Mouse (Mus musculus) limb, embryonic 11.5 days (tissue): ENCODE measurements around the gene Chrnd. TPM values are rescaled to one million over a fixed set of nuclear protein-coding genes. Genes with fewer than 3 reads are reported as not detected.

ENCODE experiments used
- ATAC-seq: fragments of 200-750 bp; cut with Nextera tagmentation; 2 replicates; pipeline ENCODE4 v1.8.0; 2017; ENCODE audit warnings: low read depth; ENCODE audit not compliant: insufficient number of reproducible peaks, low FRiP score, low TSS enrichment
- DNase-seq: peaks from one replicate; pipeline ENCODE4 v3.0.0-alpha.2; 2015; ENCODE audit warnings: low spot score
- H3K27ac ChIP-seq: fragments of 300-500 bp; sonication (generic); replicated peaks from 2 replicates; pipeline ENCODE4 v1.5.1; 2014; ENCODE audit warnings: low read depth, mild to moderate bottlenecking, low read length
- H3K27me3 ChIP-seq: fragments of 300-500 bp; sonication (generic); 2 replicates; pipeline ENCODE4 v1.6.1; 2014; ENCODE audit warnings: mild to moderate bottlenecking, low read length, mixed read lengths; ENCODE audit not compliant: control insufficient read depth, insufficient read depth
- H3K36me3 ChIP-seq: fragments of 300-500 bp; sonication (generic); 2 replicates; pipeline ENCODE4 v1.6.1; 2014; ENCODE audit warnings: mild to moderate bottlenecking, low read length, moderate library complexity, mixed read lengths; ENCODE audit not compliant: control insufficient read depth, insufficient read depth
- H3K4me1 ChIP-seq: fragments of 300-500 bp; sonication (generic); 2 replicates; pipeline ENCODE4 v1.6.1; 2014; ENCODE audit warnings: low read length, mixed read lengths; ENCODE audit not compliant: control insufficient read depth, insufficient read depth
- H3K4me2 ChIP-seq: fragments of 300-500 bp; sonication (generic); 2 replicates; pipeline ENCODE4 v1.6.1; 2014; ENCODE audit warnings: low read depth, mild to moderate bottlenecking, moderate library complexity; ENCODE audit not compliant: severe bottlenecking
- H3K4me3 ChIP-seq: fragments of 300-500 bp; sonication (generic); 2 replicates; pipeline ENCODE4 v1.5.1; 2014; ENCODE audit warnings: low read depth, low read length
- H3K9ac ChIP-seq: fragments of 300-500 bp; sonication (generic); 2 replicates; pipeline ENCODE4 v1.6.1; 2014; ENCODE audit warnings: mild to moderate bottlenecking, low read length
- H3K9me3 ChIP-seq: fragments of 300-500 bp; sonication (generic); 2 replicates; pipeline ENCODE4 v1.6.1; 2016; ENCODE audit warnings: low read length; ENCODE audit not compliant: control insufficient read depth
- WGBS: fragments of 180-500 bp; shearing (Covaris S2); extraction: QIAGEN DNeasy Blood & Tissue Kit; methylation state at CpG from one replicate; pipeline ENCODE4 v1.1.7; 2014; 5-methylcytosine and 5-hydroxymethylcytosine counted together
- polyA plus RNA-seq: library from polyadenylated mRNA; unstranded; fragments of >200 nt; fragmentation: Nextera tagmentation; extraction: Ambion mirVana; gene quantifications from 2 replicates; pipeline ENCODE4 v1.2.1, GENCODE M21; 2014

The Chrnd gene
- polyA plus RNA-seq, 1 experiment from 2014 or later: 0.73 TPM

DNA sequence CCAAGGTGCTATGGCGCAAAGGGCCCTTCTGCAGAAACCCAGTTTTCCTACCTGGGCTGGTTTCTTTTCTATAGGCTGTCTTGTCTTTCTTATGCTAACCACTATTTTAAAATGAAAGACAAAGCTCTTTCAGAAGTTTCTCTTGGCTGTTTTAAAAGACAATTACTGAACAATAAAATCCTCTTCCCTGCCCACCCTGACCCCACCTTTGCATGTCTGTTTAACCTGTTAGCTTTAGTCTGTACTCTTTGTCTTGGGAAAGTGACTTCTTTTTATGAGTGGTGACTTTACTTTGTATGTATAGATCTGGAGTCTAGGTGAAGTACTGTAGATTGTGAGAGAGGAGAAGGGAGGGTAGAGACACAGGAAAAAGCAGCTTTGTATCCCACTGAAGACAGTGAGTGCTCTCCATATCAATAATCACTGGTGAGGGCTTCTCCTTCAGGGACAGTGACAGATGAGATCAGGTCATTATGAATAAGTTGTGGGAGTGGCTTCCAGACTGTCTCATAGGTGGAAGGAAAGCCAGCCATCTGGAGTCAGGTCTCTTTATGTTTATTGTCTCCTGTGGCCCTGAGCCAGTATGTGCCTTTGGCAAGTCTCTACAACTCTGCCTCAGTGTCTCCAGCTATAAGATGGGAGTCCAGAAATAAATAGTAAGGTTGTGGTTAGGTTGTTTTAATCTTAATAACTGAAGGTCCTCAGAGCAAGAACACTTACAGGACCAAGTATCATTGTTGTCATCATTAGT lies 36.2 kb downstream of the Chrnd start:
- ATAC-seq: no peak
- no peaks in the 10 kb centered on the region for H3K27me3 ChIP-seq
- H3K9ac ChIP-seq: no peak overlapping the region
- no peak for DNase-seq
- H3K36me3 ChIP-seq: peaks cover 36% of the 10 kb centered on the region
- H3K9me3 ChIP-seq: no peaks in the 10 kb centered on the region
- H3K4me2 ChIP-seq: no peak overlapping the region
- H3K27ac ChIP-seq: no peak overlapping the region
- 100% methylated on average over 1 of the region's 1 CpGs for WGBS
- H3K4me3 ChIP-seq: no peak overlapping the region
- H3K4me1 ChIP-seq: no peaks in the 10 kb centered on the region

DNA sequence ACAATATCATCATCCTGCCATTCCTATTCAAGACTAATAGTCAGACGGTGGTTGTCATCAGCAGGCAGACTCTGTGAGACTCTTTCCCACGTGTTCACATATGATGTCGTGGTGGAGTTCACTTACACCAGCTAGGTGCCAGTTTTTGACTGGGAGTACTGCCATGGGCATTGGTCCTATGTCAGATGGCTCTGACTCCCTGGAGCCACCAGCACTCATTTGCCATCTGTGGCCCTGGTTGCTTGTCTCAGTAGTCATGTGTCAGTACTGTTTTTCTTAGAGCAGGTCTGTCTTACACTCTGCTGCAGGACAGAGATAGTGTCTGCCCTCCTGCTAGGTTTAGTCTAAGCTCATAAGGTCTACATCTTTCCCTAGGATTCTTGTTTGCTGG lies 36.7 kb downstream of the Chrnd start:
- no peak for ATAC-seq

DNA sequence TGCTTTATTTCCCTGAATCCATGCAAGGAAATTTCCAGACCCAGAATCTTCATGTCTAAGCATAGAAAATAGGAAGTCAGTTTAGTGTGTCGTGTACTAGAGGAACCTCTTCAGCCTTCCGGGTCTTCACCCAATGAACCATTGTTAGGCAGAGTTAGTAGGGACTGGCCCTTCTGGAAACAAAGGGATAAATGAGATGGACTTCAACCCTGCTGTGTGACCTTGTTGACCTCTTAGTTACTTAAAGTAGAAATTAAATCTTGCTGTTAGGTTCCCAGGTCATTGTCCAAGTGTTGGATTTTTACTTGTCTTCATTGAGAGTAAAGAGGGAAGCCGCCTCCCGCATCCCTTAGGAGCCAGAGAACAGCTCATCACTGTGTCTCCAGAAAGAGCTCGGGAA lies 40.2 kb downstream of the Chrnd start:
- no peak for DNase-seq
- H3K9me3 ChIP-seq: no peaks in the 10 kb centered on the region
- H3K4me3 ChIP-seq: no peak overlapping the region
- peaks cover 24% of the 10 kb centered on the region; the same call in 1 of the 2 replicates for H3K36me3 ChIP-seq
- no peak overlapping the region for H3K4me2 ChIP-seq
- no peak for ATAC-seq
- no peaks in the 10 kb centered on the region for H3K27me3 ChIP-seq
- H3K9ac ChIP-seq: no peak overlapping the region
- no peaks in the 10 kb centered on the region for H3K4me1 ChIP-seq
- no peak overlapping the region for H3K27ac ChIP-seq
- WGBS: 89% methylated on average over 5 of the region's 5 CpGs

More for the DNA sequence above, 36.7 kb downstream of the Chrnd start:
- no peak overlapping the region for H3K27ac ChIP-seq
- no peaks in the 10 kb centered on the region for H3K27me3 ChIP-seq
- 94% methylated on average over 3 of the region's 3 CpGs for WGBS
- H3K9me3 ChIP-seq: no peaks in the 10 kb centered on the region
- H3K9ac ChIP-seq: no peak overlapping the region
- H3K4me2 ChIP-seq: no peak overlapping the region
- DNase-seq: no peak
- H3K4me3 ChIP-seq: no peak overlapping the region
- no peaks in the 10 kb centered on the region for H3K4me1 ChIP-seq
- peaks cover 35% of the 10 kb centered on the region for H3K36me3 ChIP-seq

DNA sequence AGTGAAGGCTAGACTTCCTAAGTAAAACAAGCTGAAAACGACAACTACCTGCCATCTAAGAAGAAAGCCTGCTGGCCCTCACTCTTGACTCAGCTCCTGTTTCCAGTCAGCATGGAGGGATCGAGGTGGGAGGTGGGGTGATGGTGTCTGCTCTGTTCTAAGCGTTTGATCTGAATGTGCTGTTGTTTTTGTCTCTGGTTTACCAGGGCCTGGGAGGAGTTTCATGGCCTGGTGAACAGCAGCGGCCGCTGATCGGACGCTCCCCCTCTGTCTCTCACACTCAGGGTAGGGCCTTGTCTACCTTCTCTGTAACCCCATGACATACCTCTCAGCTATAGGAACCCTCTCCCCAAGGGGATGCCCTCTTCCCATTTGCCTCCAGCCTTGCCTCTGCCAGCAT lies 41.8 kb downstream of the Chrnd start:
- no peaks in the 10 kb centered on the region for H3K27me3 ChIP-seq
- ATAC-seq (no peak), DNase-seq (no peak)
- H3K9ac ChIP-seq: no peak overlapping the region
- no peaks in the 10 kb centered on the region for H3K9me3 ChIP-seq
- no peak overlapping the region for H3K27ac ChIP-seq
- peaks cover 14% of the 10 kb centered on the region; the same call in 1 of the 2 replicates for H3K36me3 ChIP-seq
- no peaks in the 10 kb centered on the region for H3K4me1 ChIP-seq
- no peak overlapping the region for H3K4me3 ChIP-seq
- 80% methylated on average over 7 of the region's 7 CpGs for WGBS
- no peak overlapping the region for H3K4me2 ChIP-seq

DNA sequence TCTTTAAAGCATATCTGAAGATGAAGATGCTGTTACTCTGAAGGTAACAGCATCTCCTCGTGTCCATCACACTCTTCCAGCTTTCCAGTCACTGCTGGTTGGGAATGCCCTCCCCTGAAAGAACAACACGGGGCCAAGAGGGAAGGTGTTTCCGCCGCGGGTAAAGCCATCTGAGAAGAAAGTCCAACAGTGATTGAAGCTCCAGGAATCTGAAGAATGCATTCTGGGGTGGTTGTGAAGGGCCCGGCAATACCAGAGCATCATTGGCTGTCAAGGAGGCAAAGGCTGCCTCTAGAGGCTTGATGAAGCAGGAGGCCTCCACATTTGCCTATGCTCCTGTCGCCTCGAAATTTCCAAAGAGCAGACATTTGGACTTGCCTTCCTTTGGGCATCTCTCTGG lies 48.6 kb downstream of the Chrnd start:
- ATAC-seq (no peak), DNase-seq (no peak)
- Histone ChIP-seq H3K4me1 (no peaks in the 10 kb centered on the region), H3K9ac (no peak overlapping the region), H3K36me3 (peaks cover 7% of the 10 kb centered on the region; the same call in 1 of the 2 replicates), H3K4me2 (no peak overlapping the region), H3K27me3 (no peaks in the 10 kb centered on the region), H3K4me3 (no peak overlapping the region), H3K9me3 (no peaks in the 10 kb centered on the region), H3K27ac (no peak overlapping the region)
- WGBS: 75% methylated on average over 8 of the region's 8 CpGs

DNA sequence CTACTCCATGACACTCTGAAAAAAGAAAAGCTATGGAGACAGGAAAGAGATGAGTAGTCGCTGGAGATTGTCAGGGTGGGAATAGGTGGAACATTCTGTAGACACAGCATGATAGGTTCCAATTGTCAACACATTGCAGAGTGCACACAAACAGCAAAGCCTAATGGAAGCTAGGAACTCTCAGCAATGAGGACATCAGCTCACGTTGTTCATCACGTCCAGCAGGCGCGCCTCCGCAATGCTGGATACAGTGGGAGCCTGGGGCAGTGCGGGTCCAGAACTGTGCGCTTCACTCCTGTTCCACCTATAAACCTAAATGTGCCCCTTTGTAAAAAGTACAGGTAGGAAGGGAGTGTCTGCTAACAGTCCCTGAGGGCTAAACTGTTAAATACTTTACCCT lies 52.6 kb downstream of the Chrnd start:
- no peak for ATAC-seq

DNA sequence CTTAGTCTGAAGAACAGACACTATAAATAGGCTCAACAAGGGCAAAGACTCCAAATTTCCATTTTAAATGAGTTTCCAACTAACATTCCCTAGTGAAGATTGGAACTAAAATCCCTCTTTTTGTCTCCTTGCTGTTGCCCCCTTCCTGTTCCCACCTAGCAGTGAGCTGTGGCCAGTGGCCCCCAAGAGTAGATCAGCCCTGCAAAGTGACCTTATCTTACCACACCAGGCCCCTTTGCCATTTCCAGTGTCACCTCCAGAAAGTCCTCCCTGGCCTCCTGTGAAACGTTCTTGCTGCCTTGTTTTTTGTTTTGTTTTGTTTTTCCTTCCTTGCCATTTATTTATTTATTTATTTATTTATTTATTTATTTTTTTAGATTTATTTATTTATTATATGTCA lies 55.0 kb downstream of the Chrnd start:
- Histone ChIP-seq H3K4me3 (no peak overlapping the region), H3K4me2 (no peak overlapping the region), H3K36me3 (no peaks in the 10 kb centered on the region), H3K27ac (no peak overlapping the region), H3K4me1 (no peaks in the 10 kb centered on the region), H3K9ac (no peak overlapping the region), H3K9me3 (no peaks in the 10 kb centered on the region), H3K27me3 (no peaks in the 10 kb centered on the region)
- no peak for ATAC-seq
- 51% methylated on average over 1 of the region's 1 CpGs for WGBS
- no peak for DNase-seq

More for the DNA sequence above, 52.6 kb downstream of the Chrnd start:
- Histone ChIP-seq H3K27me3 (no peaks in the 10 kb centered on the region), H3K27ac (no peak overlapping the region), H3K4me3 (no peak overlapping the region), H3K4me1 (no peaks in the 10 kb centered on the region), H3K9me3 (no peaks in the 10 kb centered on the region), H3K9ac (no peak overlapping the region), H3K36me3 (peaks cover 7% of the 10 kb centered on the region; the same call in 1 of the 2 replicates), H3K4me2 (no peak overlapping the region)
- no peak for DNase-seq
- 84% methylated on average over 8 of the region's 8 CpGs for WGBS

DNA sequence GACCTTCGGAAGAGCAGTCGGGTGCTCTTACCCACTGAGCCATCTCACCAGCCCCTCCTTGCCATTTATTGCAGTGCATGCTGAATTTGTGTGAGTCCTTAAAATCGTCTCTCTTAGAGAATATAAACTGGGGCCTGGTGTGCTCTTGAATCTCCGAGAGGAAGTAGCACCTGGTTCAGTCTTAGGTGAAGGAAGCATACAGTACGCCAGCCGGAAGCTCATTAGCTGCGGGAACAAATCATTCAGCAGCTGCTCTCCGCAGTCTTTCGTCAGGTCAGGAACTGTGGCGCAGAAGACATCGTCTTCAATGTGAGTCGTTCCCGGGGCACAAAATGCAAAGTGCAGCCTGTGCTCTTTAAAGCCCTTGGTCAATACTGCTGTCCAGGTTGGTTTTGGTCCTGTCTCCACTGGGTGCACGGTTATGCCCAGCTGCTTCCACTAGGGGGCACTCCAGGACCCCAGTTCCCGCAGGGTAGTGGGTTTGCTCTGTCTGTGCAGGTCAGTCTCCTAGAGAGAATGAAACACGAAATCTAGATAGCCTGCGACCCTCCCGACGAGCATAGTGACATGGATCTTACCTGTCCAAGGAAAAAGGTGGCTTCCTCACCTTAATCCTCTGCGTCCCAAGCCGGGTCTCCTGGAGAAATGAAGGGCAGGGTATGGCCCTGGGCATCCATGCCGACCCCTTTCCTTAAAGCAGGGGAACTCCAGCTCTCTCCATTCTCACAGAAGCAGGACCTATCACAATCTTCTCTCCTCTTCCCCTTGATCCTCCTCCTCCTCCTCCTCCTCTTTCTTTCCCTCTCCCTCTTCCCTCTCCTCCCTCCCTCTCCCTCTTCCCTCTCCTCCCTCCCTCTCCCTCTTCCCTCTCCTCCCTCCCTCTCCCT lies 55.8 kb downstream of the Chrnd start:
- Histone ChIP-seq H3K9ac (no peak overlapping the region), H3K36me3 (no peaks in the 10 kb centered on the region), H3K27ac (no peak overlapping the region), H3K4me1 (no peaks in the 10 kb centered on the region), H3K27me3 (no peaks in the 10 kb centered on the region), H3K9me3 (no peaks in the 10 kb centered on the region), H3K4me2 (no peak overlapping the region), H3K4me3 (no peak overlapping the region)
- 25% methylated on average over 22 of the region's 22 CpGs for WGBS
- DNase-seq (peak; percentile 94), ATAC-seq (peak; percentile 84)
